ENCODE assay signal across 24 mouse cellular contexts in genomic region chr10:109332846-109333386, GRCm38 (mm10).
DNase-seq lines count a peak whose midpoint lies in the region; ATAC-seq and TF ChIP-seq lines count a peak whose summit lies in the region.
"Had no signal": no experiment of that assay in that cellular context is flagged by ENCODE, and none has a peak within 500 bp of the region (broad histone marks: within the 10 kb centered on the region; RNA-seq: fewer than 3 reads in every experiment).

No protein-coding gene starts in this region.

- H3K9ac ChIP-seq in forebrain, postnatal 0 days: no peak overlapping the region
- H3K9ac ChIP-seq: embryonic facial prominence, embryonic 12.5 days; forebrain, embryonic 13.5 days; heart, embryonic 15.5 days; neural tube, embryonic 15.5 days had no signal

- TF ChIP-seq CTCF in forebrain, postnatal 0 days (IDR thresholded peaks at IDR 0.05; ENCODE audit: low read depth): no peak

- DNase-seq in brain, adult 2 months (ENCODE audit: low read depth, low spot score): peak; percentile 92
- DNase-seq in frontal cortex, adult 2 months (ENCODE audit: extremely low spot score in 1 of 2, low spot score in 1 of 2): peak; percentile 76 to 84
- peak; percentile 73 to 89 for DNase-seq in left cerebral cortex, adult 9 months (ENCODE audit: low spot score in 2 of 2)
- peak; percentile 29 to 49 for DNase-seq in right cerebral cortex, postnatal 10 days (ENCODE audit: low spot score in 2 of 2)
- no peak for DNase-seq in urinary bladder, adult 18-20 months (ENCODE audit: low spot score in 2 of 2)
- no peak for DNase-seq in heart, postnatal 10 days
- DNase-seq in forebrain, postnatal 0 days: no peak
- DNase-seq: adrenal gland, adult 2 months; cerebellum, adult 8-10 months; gastrocnemius, postnatal 14 days; heart, adult 2 months; kidney, adult 11 months; kidney, postnatal 14 days; lung, adult 2 months; lung, postnatal 4 days; retina, postnatal 1 day had no signal

- H3K4me3 ChIP-seq in forebrain, postnatal 0 days (ENCODE audit: low read depth, low read length): no peak overlapping the region
- H3K4me3 ChIP-seq: embryonic facial prominence, embryonic 12.5 days; erythroblast, embryonic 14.5 days; forebrain, embryonic 13.5 days; heart, adult 2 months; heart, embryonic 15.5 days; neural tube, embryonic 15.5 days had no signal

- H3K36me3 ChIP-seq in forebrain, postnatal 0 days (ENCODE audit: insufficient read depth): no peaks in the 10 kb centered on the region
- H3K36me3 ChIP-seq: embryonic facial prominence, embryonic 12.5 days; heart, embryonic 15.5 days; neural tube, embryonic 15.5 days had no signal

- no peaks in the 10 kb centered on the region for H3K4me1 ChIP-seq in forebrain, postnatal 0 days (ENCODE audit: insufficient read depth)
- H3K4me1 ChIP-seq: embryonic facial prominence, embryonic 12.5 days; forebrain, embryonic 13.5 days; heart, embryonic 15.5 days; neural tube, embryonic 15.5 days had no signal

- H3K27ac ChIP-seq in forebrain, postnatal 0 days (ENCODE audit: low read depth, low read length): no peak overlapping the region
- H3K27ac ChIP-seq: embryonic facial prominence, embryonic 12.5 days; forebrain, embryonic 13.5 days; heart, adult 2 months; heart, embryonic 15.5 days; hindbrain, postnatal 0 days; neural tube, embryonic 15.5 days had no signal

- H3K4me2 ChIP-seq in forebrain, postnatal 0 days (ENCODE audit: low read depth): no peak overlapping the region
- H3K4me2 ChIP-seq: embryonic facial prominence, embryonic 12.5 days; forebrain, embryonic 13.5 days; heart, embryonic 15.5 days; liver, embryonic 11.5 days; neural tube, embryonic 15.5 days had no signal

- H3K27me3 ChIP-seq in forebrain, postnatal 0 days (ENCODE audit: insufficient read depth, low read length): no peaks in the 10 kb centered on the region
- H3K27me3 ChIP-seq: embryonic facial prominence, embryonic 12.5 days; forebrain, embryonic 13.5 days; heart, embryonic 15.5 days; neural tube, embryonic 15.5 days had no signal

- ATAC-seq in forebrain, postnatal 0 days: no peak
- ATAC-seq: forebrain, embryonic 13.5 days; hindbrain, postnatal 0 days; midbrain, embryonic 16.5 days had no signal

- WGBS in forebrain, postnatal 0 days: 87% methylated on average over 7 of the region's 7 CpGs

- no peaks in the 10 kb centered on the region for H3K9me3 ChIP-seq in forebrain, postnatal 0 days (ENCODE audit: low read length)
- H3K9me3 ChIP-seq: embryonic facial prominence, embryonic 12.5 days; forebrain, embryonic 13.5 days; heart, embryonic 15.5 days; neural tube, embryonic 15.5 days had no signal

- intact Hi-C loops in heart, postnatal 10 days (cut with DNase I): no loop called here

Comparison
In these comparisons a context has a peak if more than half of its experiments do, and no peak if none do; other contexts are left out.
1. DNase-seq: peak in brain, adult 2 months (single experiment), frontal cortex, adult 2 months (2 of 2), left cerebral cortex, adult 9 months (2 of 2) and right cerebral cortex, postnatal 10 days (2 of 2); none in urinary bladder, adult 18-20 months (0 of 2), heart, postnatal 10 days (0 of 2) and forebrain, postnatal 0 days (single experiment).